Mouse (Mus musculus): ENCODE measurements around the gene Olfm4. TPM values are rescaled to one million over a fixed set of nuclear protein-coding genes. Genes with fewer than 3 reads are reported as not detected.

The Olfm4 gene
- polyA plus RNA-seq, 1 experiment, result 1.00 TPM

DNA sequence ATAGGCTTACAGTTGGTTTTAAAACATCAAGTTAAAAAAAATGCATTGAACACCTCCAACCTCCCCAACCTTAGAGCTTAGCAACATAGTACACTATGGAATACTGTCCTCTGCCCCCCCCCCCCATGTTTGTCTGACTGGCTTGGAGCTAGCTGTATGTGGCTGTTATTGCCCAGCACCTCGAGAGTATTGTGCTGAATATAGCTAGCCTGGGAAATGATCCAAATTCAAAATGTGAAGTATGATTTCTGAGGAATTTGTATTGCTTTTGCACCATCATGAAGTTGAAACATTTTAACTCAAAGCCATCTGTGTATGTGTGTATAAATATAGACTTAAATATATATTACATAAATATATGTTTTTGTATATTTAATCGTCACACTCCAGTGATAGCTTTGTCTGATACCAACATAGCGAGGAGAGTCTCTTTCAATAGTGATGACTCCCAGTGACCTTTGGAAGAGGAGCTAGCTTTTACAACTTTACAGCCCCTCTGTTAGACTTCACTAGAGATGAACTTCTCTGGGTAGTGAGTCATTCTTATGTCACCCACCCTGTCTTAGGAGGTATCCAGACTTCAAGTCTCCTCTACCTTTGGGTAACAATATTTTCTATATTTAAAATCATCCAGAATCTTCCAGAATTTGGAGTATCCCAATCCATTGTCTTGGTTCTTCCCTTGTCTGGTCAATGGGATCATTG, 45.6 kb downstream of the Olfm4 start:
- peak; percentile 28 for DNase-seq (ENCODE audit: low read depth)
- TF ChIP-seq CTCF (IDR thresholded peaks at IDR 0.05; ENCODE audit: borderline replicate concordance, extremely low read depth, insufficient read depth, insufficient read length) (no peak), POLR2A (IDR thresholded peaks at IDR 0.05; ENCODE audit: borderline replicate concordance, extremely low read depth, insufficient read depth, insufficient read length, poor library complexity, severe bottlenecking) (no peak)

DNA sequence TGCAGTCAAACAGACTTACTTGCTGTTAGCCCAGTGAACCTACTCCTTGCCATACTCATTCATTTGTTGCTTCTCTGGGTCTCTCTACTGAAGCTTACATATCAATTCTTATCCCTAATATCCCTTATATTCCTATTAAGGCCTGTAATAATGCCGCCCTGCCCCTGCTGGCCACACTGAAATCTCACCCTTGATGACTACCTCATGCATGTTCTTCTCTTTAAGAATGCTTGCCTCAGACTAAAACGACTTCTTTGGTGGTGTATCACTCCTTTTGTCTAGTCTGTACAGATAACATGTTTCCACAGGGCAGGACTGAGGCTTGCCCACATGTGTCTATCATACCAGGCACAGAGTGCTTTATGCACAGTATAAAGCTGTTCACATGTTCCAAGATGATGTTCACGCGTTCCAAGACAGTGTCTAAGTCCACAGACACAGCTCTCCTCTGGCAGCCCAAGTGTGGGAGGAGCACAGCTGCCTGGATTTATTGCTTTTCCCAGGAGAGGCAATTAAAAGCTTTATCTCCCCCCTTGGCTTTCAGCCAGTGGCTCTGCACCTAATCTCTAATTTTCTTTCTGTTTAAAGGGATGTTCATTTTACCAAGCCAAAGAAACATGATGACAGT, 55.9 kb downstream of the Olfm4 start:
- DNase-seq (ENCODE audit: low read depth), result peak; percentile 84

DNA sequence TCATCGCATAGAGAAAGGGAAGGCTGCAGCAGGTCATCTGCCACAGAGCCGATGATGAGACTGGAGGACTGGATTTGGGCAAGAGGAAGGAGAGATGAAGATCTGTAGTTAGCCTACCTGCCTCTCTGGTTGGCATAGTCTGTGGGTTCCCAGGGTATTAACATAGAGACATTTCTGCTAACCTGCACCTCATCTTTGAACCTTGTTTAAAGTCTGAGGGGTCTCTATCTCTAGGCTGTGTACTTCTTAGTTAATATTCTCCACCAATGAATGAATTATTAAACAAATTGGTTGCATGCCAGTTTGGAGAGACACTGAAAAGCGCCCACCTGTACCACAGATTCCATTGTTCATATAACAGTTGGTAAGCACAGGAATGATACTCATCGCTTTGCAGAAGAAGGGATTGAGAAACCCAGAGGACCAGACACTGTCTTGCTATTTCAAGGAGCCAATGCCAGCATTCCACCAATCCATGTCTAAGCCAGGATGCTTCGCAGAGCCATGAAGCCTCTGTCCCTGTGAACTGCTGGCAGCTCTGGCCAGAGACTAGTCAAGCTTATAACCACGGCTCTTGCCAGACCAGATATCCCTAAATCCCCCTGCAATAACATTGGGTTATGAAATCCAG, 62.3 kb downstream of the Olfm4 start:
- DNase-seq (ENCODE audit: low read depth), result no peak
- TF ChIP-seq POLR2A (IDR thresholded peaks at IDR 0.05; ENCODE audit: borderline replicate concordance, extremely low read depth, insufficient read depth, insufficient read length, poor library complexity, severe bottlenecking), result no peak
- no peak for TF ChIP-seq CTCF (IDR thresholded peaks at IDR 0.05; ENCODE audit: borderline replicate concordance, extremely low read depth, insufficient read depth, insufficient read length)

More for the DNA sequence above, 55.9 kb downstream of the Olfm4 start:
- TF ChIP-seq POLR2A (IDR thresholded peaks at IDR 0.05; ENCODE audit: borderline replicate concordance, extremely low read depth, insufficient read depth, insufficient read length, poor library complexity, severe bottlenecking) (no peak), CTCF (IDR thresholded peaks at IDR 0.05; ENCODE audit: borderline replicate concordance, extremely low read depth, insufficient read depth, insufficient read length) (no peak)

DNA sequence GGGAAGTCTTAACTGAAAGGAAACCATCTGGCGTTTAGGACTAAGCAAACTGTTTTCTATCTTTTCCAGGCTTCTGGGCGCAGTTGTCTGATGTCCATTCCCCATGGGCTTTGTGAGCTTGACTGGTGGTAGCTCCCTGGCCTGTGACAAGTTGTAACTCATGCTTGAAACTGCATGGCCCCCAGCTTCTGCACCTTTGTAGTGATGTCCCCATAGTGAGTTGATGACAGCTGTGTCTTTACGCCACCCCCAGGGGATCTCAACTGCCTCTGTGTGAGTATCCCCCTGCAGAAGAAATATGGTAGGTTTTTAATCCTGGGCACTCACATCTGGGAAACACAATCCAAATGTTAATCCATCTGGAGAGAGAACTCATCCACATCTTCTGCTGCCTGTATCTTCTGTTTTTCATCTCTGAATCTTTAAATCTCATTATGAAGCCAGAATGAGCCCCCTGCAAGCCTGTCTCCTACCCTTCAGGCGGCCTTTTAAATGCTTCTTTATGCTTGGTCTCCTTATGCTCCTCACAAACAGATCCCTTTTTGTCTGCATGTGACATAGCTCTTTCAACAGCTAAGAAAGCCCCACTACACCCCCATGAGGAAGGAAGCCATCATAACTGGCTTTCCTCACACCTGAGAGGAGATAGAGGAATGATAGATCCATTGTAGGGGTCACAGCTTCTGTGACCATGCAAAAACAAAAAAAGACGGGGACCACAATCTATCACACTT, 63.7 kb downstream of the Olfm4 start:
- DNase-seq (ENCODE audit: low read depth), result peak; percentile 54

DNA sequence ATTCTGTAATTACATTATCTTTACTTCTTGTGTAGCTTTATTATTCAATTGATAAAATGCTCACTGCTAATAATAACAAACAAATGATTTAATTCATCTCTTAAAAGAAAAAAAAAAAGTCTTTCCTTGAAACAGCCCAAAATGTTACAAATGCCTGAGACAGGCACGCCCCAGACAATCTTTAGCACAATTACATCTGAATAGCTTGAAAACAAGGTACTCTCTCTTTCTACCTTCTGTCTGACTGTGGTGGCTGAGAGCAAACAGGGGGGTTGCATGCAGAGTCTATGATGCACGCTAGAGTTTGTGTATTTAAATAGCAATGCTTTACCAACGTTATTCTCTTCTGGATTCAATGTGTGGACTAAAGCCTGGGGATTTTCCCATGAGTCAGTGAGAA, 71.8 kb downstream of the Olfm4 start:
- TF ChIP-seq CTCF (IDR thresholded peaks at IDR 0.05; ENCODE audit: borderline replicate concordance, extremely low read depth, insufficient read depth, insufficient read length), result no peak
- TF ChIP-seq POLR2A (IDR thresholded peaks at IDR 0.05; ENCODE audit: borderline replicate concordance, extremely low read depth, insufficient read depth, insufficient read length, poor library complexity, severe bottlenecking), result no peak
- DNase-seq (ENCODE audit: low read depth), result no peak

More for the DNA sequence above, 63.7 kb downstream of the Olfm4 start:
- TF ChIP-seq POLR2A (IDR thresholded peaks at IDR 0.05; ENCODE audit: borderline replicate concordance, extremely low read depth, insufficient read depth, insufficient read length, poor library complexity, severe bottlenecking), result no peak
- TF ChIP-seq CTCF (IDR thresholded peaks at IDR 0.05; ENCODE audit: borderline replicate concordance, extremely low read depth, insufficient read depth, insufficient read length), result no peak

DNA sequence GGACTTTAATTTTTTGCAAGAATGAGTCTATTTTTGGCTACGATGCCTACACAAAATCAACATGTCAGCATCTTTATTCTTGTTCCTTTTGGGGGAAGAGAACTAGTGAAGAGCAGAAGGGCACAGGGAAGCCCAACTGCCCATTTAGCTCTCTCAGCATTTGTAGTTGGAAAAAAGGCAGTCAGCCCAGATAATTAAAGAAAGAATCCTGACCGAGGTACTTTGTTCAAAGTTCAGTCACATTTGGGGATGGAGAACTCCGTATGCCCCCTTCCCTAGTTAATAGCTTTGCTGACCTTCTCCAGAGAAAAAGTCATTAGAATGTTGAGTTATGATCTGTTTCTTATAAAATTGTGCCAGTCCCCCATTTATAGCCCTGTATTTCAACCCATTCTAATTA, 77.8 kb downstream of the Olfm4 start:
- no peak for TF ChIP-seq POLR2A (IDR thresholded peaks at IDR 0.05; ENCODE audit: borderline replicate concordance, extremely low read depth, insufficient read depth, insufficient read length, poor library complexity, severe bottlenecking)
- no peak for TF ChIP-seq CTCF (IDR thresholded peaks at IDR 0.05; ENCODE audit: borderline replicate concordance, extremely low read depth, insufficient read depth, insufficient read length)
- DNase-seq (ENCODE audit: low read depth), result no peak

DNA sequence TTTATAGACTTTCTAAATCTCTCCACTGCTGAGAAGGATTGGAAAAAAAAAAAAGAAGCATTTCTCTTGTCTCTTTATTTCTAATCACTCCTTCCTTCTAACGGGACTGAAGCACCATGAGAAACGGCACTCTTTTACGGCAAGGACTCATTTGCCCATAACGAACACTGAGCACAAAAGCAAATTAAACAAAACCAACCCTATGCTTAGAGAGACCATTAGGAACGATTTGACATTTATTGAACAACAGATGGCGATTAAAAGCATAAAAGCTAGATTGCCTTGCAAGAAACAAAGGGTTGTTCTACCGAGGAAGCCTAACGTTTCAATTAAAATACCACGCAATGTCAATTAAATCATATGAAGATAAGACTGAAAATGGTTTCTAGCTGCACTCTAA, 79.0 kb downstream of the Olfm4 start:
- TF ChIP-seq POLR2A (IDR thresholded peaks at IDR 0.05; ENCODE audit: borderline replicate concordance, extremely low read depth, insufficient read depth, insufficient read length, poor library complexity, severe bottlenecking), result no peak
- no peak for TF ChIP-seq CTCF (IDR thresholded peaks at IDR 0.05; ENCODE audit: borderline replicate concordance, extremely low read depth, insufficient read depth, insufficient read length)
- DNase-seq (ENCODE audit: low read depth), result peak; percentile 66

DNA sequence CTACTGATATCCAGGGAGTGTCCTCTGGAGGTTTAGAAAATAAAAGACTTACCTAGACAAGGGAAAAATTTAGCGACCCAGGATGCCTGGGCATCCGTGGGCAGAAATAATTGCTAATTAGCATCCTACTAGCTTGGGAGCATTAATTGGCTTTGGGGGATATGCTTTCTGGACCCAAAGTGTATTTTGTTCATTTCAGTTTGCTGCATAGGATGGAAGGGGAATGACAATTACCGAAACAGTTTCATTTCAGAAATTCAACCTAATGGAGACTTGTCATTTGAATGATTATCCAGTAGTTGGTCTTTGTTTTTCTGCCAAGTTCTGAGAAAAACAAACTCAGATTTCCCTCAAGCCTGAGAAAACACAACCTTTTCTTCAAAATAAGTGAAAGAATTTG, 86.7 kb downstream of the Olfm4 start:
- TF ChIP-seq CTCF (IDR thresholded peaks at IDR 0.05; ENCODE audit: borderline replicate concordance, extremely low read depth, insufficient read depth, insufficient read length) (no peak), POLR2A (IDR thresholded peaks at IDR 0.05; ENCODE audit: borderline replicate concordance, extremely low read depth, insufficient read depth, insufficient read length, poor library complexity, severe bottlenecking) (no peak)
- peak; percentile 84 for DNase-seq (ENCODE audit: low read depth)

Other genes with a start within 250 kb of the Olfm4 start
- gene Pcdh8, start 212.8 kb upstream of the Olfm4 start, polyA plus RNA-seq (2012; rRNA removed), result 64.5 and 68.9 TPM in 2 replicates

All from brain, embryonic 14.5 days (tissue).